8 mouse cellular contexts compared by ENCODE assay signal in the genomic region with DNA sequence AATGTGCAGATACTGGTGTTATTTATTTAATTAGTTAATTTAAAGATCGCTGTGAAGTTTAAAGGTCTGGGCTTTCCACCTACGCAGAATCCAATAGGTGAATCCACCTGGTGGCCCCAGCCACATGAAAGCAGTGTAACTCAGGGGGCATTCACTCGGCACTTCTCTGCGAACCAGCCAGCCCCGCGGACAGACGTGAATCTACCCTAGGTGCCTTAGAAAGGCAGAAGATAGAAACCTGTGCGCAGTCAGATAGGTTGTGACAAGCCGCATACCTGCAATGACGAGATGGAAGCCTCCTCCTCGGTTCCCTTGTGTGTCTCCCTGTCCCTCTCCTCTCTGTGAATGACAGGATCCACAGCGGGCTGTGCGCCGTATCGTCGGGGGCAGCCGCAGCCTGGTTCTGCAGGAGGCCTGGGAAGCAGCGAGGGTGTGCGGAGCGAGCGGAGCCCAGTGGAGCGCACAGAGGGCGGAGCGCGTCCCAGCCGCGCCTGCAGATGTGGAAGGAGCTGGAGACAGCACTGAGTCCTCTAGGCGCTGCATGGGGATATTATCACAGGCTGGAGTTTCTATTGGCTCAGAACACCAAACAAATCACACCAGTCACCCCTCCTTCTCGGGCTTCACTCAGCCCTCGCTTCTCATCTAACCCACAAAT. TPM values are rescaled to one million over a fixed set of nuclear protein-coding genes. Genes with fewer than 3 reads are reported as not detected.
A peak's percentile ranks its signal among the peaks of the same experiment; 100 is the strongest.
DNase-seq lines count a peak whose midpoint lies in the region; ATAC-seq and TF ChIP-seq lines count a peak whose summit lies in the region.

A gene (minus strand): TSS at position 522 of the 658 bp plus-strand sequence.

- peak; percentile 31 for DNase-seq in Muller cell, postnatal 12 days (ENCODE audit: inconsistent ontology term)
- peak; percentile 24 for DNase-seq in adrenal gland, postnatal 14 days
- peak; percentile 78 for DNase-seq in hindbrain, postnatal 0 days (ENCODE audit: low spot score)
- peak; percentile 61 for DNase-seq in stomach, postnatal 0 days (ENCODE audit: low spot score)
- DNase-seq in thymus, postnatal 0 days (ENCODE audit: low spot score), result no peak

- H3K9me3 ChIP-seq in forebrain, embryonic 16.5 days (ENCODE audit: control insufficient read depth, low read length), result no peaks in the 10 kb centered on the region
- no peaks in the 10 kb centered on the region for H3K9me3 ChIP-seq in hindbrain, postnatal 0 days (ENCODE audit: low read length)
- no peaks in the 10 kb centered on the region for H3K9me3 ChIP-seq in limb, embryonic 15.5 days
- H3K9me3 ChIP-seq in midbrain, embryonic 15.5 days, result no peaks in the 10 kb centered on the region
- H3K9me3 ChIP-seq in stomach, postnatal 0 days (ENCODE audit: control insufficient read depth, low read length), result no peaks in the 10 kb centered on the region

- no peaks in the 10 kb centered on the region for H3K27me3 ChIP-seq in forebrain, embryonic 16.5 days (replicated peaks; ENCODE audit: control insufficient read depth, insufficient read depth, low read length)
- no peaks in the 10 kb centered on the region for H3K27me3 ChIP-seq in hindbrain, postnatal 0 days (ENCODE audit: insufficient read depth, low read length)
- peaks cover 11% of the 10 kb centered on the region for H3K27me3 ChIP-seq in limb, embryonic 15.5 days
- H3K27me3 ChIP-seq in midbrain, embryonic 15.5 days (replicated peaks), result no peaks in the 10 kb centered on the region
- H3K27me3 ChIP-seq in stomach, postnatal 0 days (ENCODE audit: control insufficient read depth, insufficient read depth, low read length), result no peaks in the 10 kb centered on the region

- WGBS in forebrain, embryonic 16.5 days, result 4% methylated on average over 30 of the region's 30 CpGs
- 3% methylated on average over 30 of the region's 30 CpGs for WGBS in hindbrain, postnatal 0 days
- 3% methylated on average over 30 of the region's 30 CpGs for WGBS in limb, embryonic 15.5 days
- 4% methylated on average over 30 of the region's 30 CpGs for WGBS in midbrain, embryonic 15.5 days
- WGBS in stomach, postnatal 0 days, result 5% methylated on average over 30 of the region's 30 CpGs

- no peak within 1 kb of the TSS for H3K27ac ChIP-seq in forebrain, embryonic 16.5 days (ENCODE audit: low read length)
- H3K27ac ChIP-seq in hindbrain, postnatal 0 days, result peak within 1 kb of the TSS; percentile 62
- no peak within 1 kb of the TSS for H3K27ac ChIP-seq in limb, embryonic 15.5 days
- peak within 1 kb of the TSS; percentile 63 for H3K27ac ChIP-seq in midbrain, embryonic 15.5 days
- H3K27ac ChIP-seq in stomach, postnatal 0 days (replicated peaks), result no peak within 1 kb of the TSS

- peak within 1 kb of the TSS; percentile 70 for H3K4me2 ChIP-seq in forebrain, embryonic 16.5 days (ENCODE audit: low read length)
- H3K4me2 ChIP-seq in hindbrain, postnatal 0 days (ENCODE audit: low read depth, low read length), result peak within 1 kb of the TSS; percentile 66
- H3K4me2 ChIP-seq in limb, embryonic 15.5 days, result peak within 1 kb of the TSS; percentile 63
- peak within 1 kb of the TSS; percentile 59 for H3K4me2 ChIP-seq in midbrain, embryonic 15.5 days
- peak within 1 kb of the TSS; percentile 49 for H3K4me2 ChIP-seq in stomach, postnatal 0 days (replicated peaks; ENCODE audit: low read depth)

- H3K4me3 ChIP-seq in forebrain, embryonic 16.5 days (replicated peaks; ENCODE audit: low read length), result peak within 1 kb of the TSS; percentile 53
- H3K4me3 ChIP-seq in hindbrain, postnatal 0 days (ENCODE audit: low read length), result peak within 1 kb of the TSS; percentile 50
- peak within 1 kb of the TSS; percentile 43 for H3K4me3 ChIP-seq in limb, embryonic 15.5 days
- peak within 1 kb of the TSS; percentile 47 for H3K4me3 ChIP-seq in midbrain, embryonic 15.5 days
- H3K4me3 ChIP-seq in stomach, postnatal 0 days (ENCODE audit: low read depth, low read length), result peak within 1 kb of the TSS; percentile 43

- H3K4me1 ChIP-seq in forebrain, embryonic 16.5 days (replicated peaks; ENCODE audit: control insufficient read depth, insufficient read depth, low read length), result 0 out of 2 replicates have a peak, but pooled peaks cover 5% of the 10 kb centered on the region
- H3K4me1 ChIP-seq in hindbrain, postnatal 0 days (ENCODE audit: insufficient read depth, low read length), result no peaks in the 10 kb centered on the region
- peaks cover 10% of the 10 kb centered on the region; the same call in 1 of the 2 replicates for H3K4me1 ChIP-seq in limb, embryonic 15.5 days
- 0 out of 2 replicates have a peak, but pooled peaks cover 3% of the 10 kb centered on the region for H3K4me1 ChIP-seq in midbrain, embryonic 15.5 days
- no peaks in the 10 kb centered on the region for H3K4me1 ChIP-seq in stomach, postnatal 0 days (replicated peaks; ENCODE audit: control insufficient read depth, insufficient read depth)

- TF ChIP-seq CTCF in hindbrain, postnatal 0 days (IDR thresholded peaks at IDR 0.05; ENCODE audit: low read depth), result no peak
- 0 out of 2 replicates have a peak, but pooled peaks have one; percentile 1 for TF ChIP-seq CTCF in stomach, postnatal 0 days (IDR thresholded peaks at IDR 0.05; ENCODE audit: low read depth)

- H3K36me3 ChIP-seq in forebrain, embryonic 16.5 days (ENCODE audit: control insufficient read depth, insufficient read depth), result no peaks in the 10 kb centered on the region
- no peaks in the 10 kb centered on the region for H3K36me3 ChIP-seq in hindbrain, postnatal 0 days (ENCODE audit: insufficient read depth, low read length)
- no peaks in the 10 kb centered on the region for H3K36me3 ChIP-seq in limb, embryonic 15.5 days
- no peaks in the 10 kb centered on the region for H3K36me3 ChIP-seq in midbrain, embryonic 15.5 days (replicated peaks)
- H3K36me3 ChIP-seq in stomach, postnatal 0 days (ENCODE audit: control insufficient read depth, insufficient read depth, low read length), result no peaks in the 10 kb centered on the region

- ATAC-seq in forebrain, embryonic 16.5 days, result peak; percentile 99
- peak; percentile 97 for ATAC-seq in hindbrain, postnatal 0 days
- peak; percentile 87 for ATAC-seq in limb, embryonic 15.5 days (ENCODE audit: insufficient number of reproducible peaks, low FRiP score, low TSS enrichment, low read depth)
- peak; percentile 98 for ATAC-seq in midbrain, embryonic 15.5 days (replicated peaks)
- peak; percentile 90 for ATAC-seq in stomach, postnatal 0 days (ENCODE audit: low FRiP score, low TSS enrichment)

- no peak for TF ChIP-seq EP300 in stomach, postnatal 0 days (optimal IDR thresholded peaks at IDR 0.05)

- peak within 1 kb of the TSS; percentile 55 for H3K9ac ChIP-seq in forebrain, embryonic 16.5 days (replicated peaks; ENCODE audit: low read depth, low read length)
- H3K9ac ChIP-seq in hindbrain, postnatal 0 days (replicated peaks; ENCODE audit: low read length), result peak within 1 kb of the TSS; percentile 51
- no peak within 1 kb of the TSS for H3K9ac ChIP-seq in limb, embryonic 15.5 days
- H3K9ac ChIP-seq in midbrain, embryonic 15.5 days, result peak within 1 kb of the TSS; percentile 60
- H3K9ac ChIP-seq in stomach, postnatal 0 days (ENCODE audit: low read length), result peak within 1 kb of the TSS; percentile 45

RNA-seq across cellular contexts. Expression of the gene that starts here (rescaled TPM):
- total RNA-seq in adrenal gland, postnatal 14 days (2021), result 0.45 and 1.9 TPM in 2 replicates
- polyA plus RNA-seq in forebrain, embryonic 16.5 days (2015; fragmentation: Nextera tagmentation; extraction: Ambion mirVana), result 0.66 and 0.82 TPM in 2 replicates
- 19.7 and 19.8 TPM in 2 replicates for total RNA-seq in hindbrain, postnatal 0 days (2014; rRNA removed)
- polyA plus RNA-seq in hindbrain, postnatal 0 days (2015; fragmentation: Nextera tagmentation; extraction: Ambion mirVana), result 3.2 and 3.7 TPM in 2 replicates
- polyA plus RNA-seq in limb, embryonic 15.5 days (2015; fragmentation: Nextera tagmentation; extraction: Ambion mirVana), result 2.4 and 2.8 TPM in 2 replicates
- polyA plus RNA-seq in midbrain, embryonic 15.5 days (2015; fragmentation: Nextera tagmentation; extraction: Ambion mirVana), result 1.3 and 1.4 TPM in 2 replicates
- polyA plus RNA-seq in stomach, postnatal 0 days (2015; fragmentation: Nextera tagmentation; extraction: Ambion mirVana), result 5.4 TPM in 2 replicates
- 0.14 and 0.18 TPM in 2 replicates for polyA plus RNA-seq in thymus, postnatal 0 days (2015; fragmentation: Nextera tagmentation; extraction: Ambion mirVana)

Comparison
In these comparisons a context has a peak if more than half of its experiments do, and no peak if none do; other contexts are left out.
1. Peak in ATAC-seq, H3K4me3 ChIP-seq, H3K9ac ChIP-seq and H3K4me2 ChIP-seq in forebrain, embryonic 16.5 days; RNA of the gene not detected or under 1 TPM.
2. H3K27ac ChIP-seq: peak in hindbrain, postnatal 0 days (single experiment) and midbrain, embryonic 15.5 days (single experiment); none in forebrain, embryonic 16.5 days (single experiment), limb, embryonic 15.5 days (single experiment) and stomach, postnatal 0 days (single experiment).
3. Peak in every context shown above with its lines, with median percentiles within 50 percentile points of each other: ATAC-seq, H3K4me2 ChIP-seq and H3K4me3 ChIP-seq.